Mouse (Mus musculus) effector memory CD4-positive, alpha-beta T cell, adult 5 months (primary cell): ENCODE data around the gene Slc22a29. TPM values are rescaled to one million over a fixed set of nuclear protein-coding genes. Genes with fewer than 3 reads are reported as not detected.

Experiments used
- polyA plus RNA-seq: library from polyadenylated mRNA; unstranded; fragments of 100-300 nt; shearing (Covaris generic); gene quantifications from one replicate; pipeline ENCODE4 v1.2.1, GENCODE M21; 2017

Gene Slc22a29
- polyA plus RNA-seq = not detected

DNA sequence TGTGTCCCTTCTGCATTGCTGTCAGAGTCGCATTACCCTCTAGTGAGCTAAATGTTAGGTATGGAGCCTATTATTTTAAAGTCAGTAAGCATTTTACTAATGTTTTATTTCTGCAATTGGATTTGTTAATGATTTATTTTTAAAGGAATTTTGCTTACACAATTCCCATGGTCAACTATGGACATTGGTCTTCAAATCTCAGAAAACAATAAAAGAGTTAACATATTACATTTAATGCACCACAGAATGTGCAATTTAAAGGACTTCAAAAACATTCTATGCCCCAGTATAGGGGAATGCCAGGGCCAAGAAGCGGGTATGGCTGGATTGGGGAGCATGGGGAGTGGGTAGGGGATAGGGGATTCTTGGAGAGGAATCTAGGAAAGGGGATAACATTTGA is at the start of gene Slc22a29:
Slc22a29 (minus strand) TSS at position 101 of the 400 bp plus-strand sequence.

DNA sequence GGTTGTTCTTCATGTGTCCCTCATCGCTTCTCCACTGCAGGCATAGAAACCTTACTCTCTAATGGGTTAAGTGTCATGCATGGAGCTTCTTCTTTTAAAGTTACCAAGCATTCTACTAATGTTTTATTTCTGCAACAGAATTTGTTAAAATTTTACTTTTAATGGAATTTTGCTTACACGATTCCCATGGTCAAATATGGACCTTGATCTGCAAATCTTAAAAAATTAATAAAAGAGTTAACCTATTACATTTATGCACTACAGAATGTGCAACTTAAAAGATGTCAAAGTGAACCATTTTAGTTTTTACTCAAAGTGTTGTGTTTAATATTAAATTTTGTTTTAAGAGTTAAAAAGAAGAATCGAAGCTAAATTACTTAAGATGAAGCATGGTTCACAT is 86.8 kb downstream of the Slc22a29 start, which contains the start of gene Slc22a28:
Slc22a28 (minus strand) TSS at position 102 of the 400 bp plus-strand sequence.

Other genes starting within 250 kb of the Slc22a29 start
- not detected for gene Slc22a28, start 86.9 kb downstream of the Slc22a29 start, polyA plus RNA-seq
- gene Slc22a30, start 186.2 kb upstream of the Slc22a29 start, polyA plus RNA-seq = not detected